Mouse (Mus musculus) hindbrain, postnatal 0 days (tissue): ENCODE results near the gene Smim1. TPM values are rescaled to one million over a fixed set of nuclear protein-coding genes. Genes with fewer than 3 reads are reported as not detected.

ENCODE experiments used
- ATAC-seq: fragments of 200-750 bp; cut with Nextera tagmentation; 2 replicates; pipeline ENCODE4 v1.8.0; 2017; ENCODE audit warnings: mild to moderate bottlenecking, moderate TSS enrichment, moderate library complexity
- DNase-seq: peaks from one replicate; pipeline ENCODE4 v3.0.0-alpha.2; 2015; ENCODE audit warnings: low spot score
- H3K27ac ChIP-seq: fragments of 300-500 bp; sonication (generic); 2 replicates; pipeline ENCODE4 v1.5.1; 2014; ENCODE audit warnings: mild to moderate bottlenecking
- H3K27me3 ChIP-seq: fragments of 300-500 bp; sonication (generic); 2 replicates; pipeline ENCODE4 v1.6.1; 2014; ENCODE audit warnings: low read length, mixed read lengths; ENCODE audit not compliant: insufficient read depth
- H3K36me3 ChIP-seq: fragments of 300-500 bp; sonication (generic); 2 replicates; pipeline ENCODE4 v1.6.1; 2014; ENCODE audit warnings: low read length, mixed read lengths; ENCODE audit not compliant: insufficient read depth
- H3K4me1 ChIP-seq: fragments of 300-500 bp; sonication (generic); 2 replicates; pipeline ENCODE4 v1.6.1; 2014; ENCODE audit warnings: antibody characterized with exemption, low read length, mixed read lengths; ENCODE audit not compliant: insufficient read depth
- H3K4me2 ChIP-seq: fragments of 300-500 bp; sonication (generic); 2 replicates; pipeline ENCODE4 v1.6.1; 2014; ENCODE audit warnings: low read depth, mild to moderate bottlenecking, low read length, moderate library complexity, mixed read lengths
- H3K4me3 ChIP-seq: fragments of 300-500 bp; sonication (generic); 2 replicates; pipeline ENCODE4 v1.5.1; 2014; ENCODE audit warnings: low read length
- H3K9ac ChIP-seq: fragments of 300-500 bp; sonication (generic); replicated peaks from 2 replicates; pipeline ENCODE4 v1.6.1; 2014; ENCODE audit warnings: mild to moderate bottlenecking, low read length, moderate library complexity, mixed read lengths
- H3K9me3 ChIP-seq: fragments of 300-500 bp; sonication (generic); 2 replicates; pipeline ENCODE4 v1.6.1; 2016; ENCODE audit warnings: low read length, mixed read lengths
- CTCF ChIP-seq: IDR thresholded peaks from 2 replicates; pipeline ENCODE4 v1.5.1; 2016; ENCODE audit warnings: antibody characterized with exemption, control low read depth, low read depth
- WGBS: fragments of 180-500 bp; shearing (Covaris S2); extraction: QIAGEN DNeasy Blood & Tissue Kit; methylation state at CpG from one replicate; pipeline ENCODE4 v1.1.7; 2014; 5-methylcytosine and 5-hydroxymethylcytosine counted together
- polyA plus RNA-seq: library from polyadenylated mRNA; unstranded; fragments of >200 nt; fragmentation: Nextera tagmentation; extraction: Ambion mirVana; gene quantifications from 2 replicates; pipeline ENCODE4 v1.2.1, GENCODE M21; 2015
- total RNA-seq: library from RNA; depleted of rRNA; stranded (reverse); fragments of >200 nt; gene quantifications from 2 replicates; pipeline ENCODE4 v1.2.3, GENCODE M21; 2014

Smim1 gene
- total and polyA plus RNA-seq, 2 experiments from 2014 or later, result 17.1 to 20.7 TPM

GRCm38 (mm10) chr4:154037123-154037522, 11.1 kb upstream of the Smim1 start:
- Histone ChIP-seq H3K4me2 (no peak overlapping the region), H3K4me1 (no peaks in the 10 kb centered on the region), H3K27ac (no peak overlapping the region), H3K36me3 (no peaks in the 10 kb centered on the region), H3K27me3 (no peaks in the 10 kb centered on the region), H3K9me3 (no peaks in the 10 kb centered on the region), H3K9ac (no peak overlapping the region), H3K4me3 (no peak overlapping the region)
- ATAC-seq (no peak), DNase-seq (no peak)
- no peak for TF ChIP-seq CTCF
- WGBS, result 43% methylated on average over 3 of the region's 3 CpGs

DNA sequence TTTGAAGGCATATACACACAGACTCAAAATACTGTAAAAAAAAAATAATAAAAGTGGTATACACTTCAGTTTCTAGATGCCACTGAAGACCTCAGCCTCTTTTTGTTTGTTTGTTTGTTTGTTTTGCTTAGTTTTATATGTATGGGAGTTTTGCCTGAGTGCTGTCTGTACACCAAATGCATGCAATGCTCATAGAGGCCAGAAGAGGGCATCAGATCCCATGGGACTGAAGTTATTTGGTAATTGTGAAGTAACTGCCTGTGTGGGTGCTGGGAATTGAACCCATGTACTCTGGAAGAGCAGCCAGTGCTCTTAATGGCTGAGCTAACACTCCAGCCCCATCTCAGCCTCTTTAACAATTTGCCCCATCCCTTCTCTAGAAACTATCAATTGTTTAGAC, 2.6 kb upstream of the Smim1 start:
- DNase-seq (peak; percentile 19), ATAC-seq (no peak)
- no peaks in the 10 kb centered on the region for H3K36me3 ChIP-seq
- TF ChIP-seq CTCF, result peak; percentile 64
- H3K4me2 ChIP-seq, result no peak overlapping the region
- H3K27me3 ChIP-seq, result no peaks in the 10 kb centered on the region
- H3K4me3 ChIP-seq, result no peak overlapping the region
- H3K4me1 ChIP-seq, result peaks cover 15% of the 10 kb centered on the region
- H3K9me3 ChIP-seq, result no peaks in the 10 kb centered on the region
- no peak overlapping the region for H3K9ac ChIP-seq
- H3K27ac ChIP-seq, result no peak overlapping the region

GRCm38 (mm10) chr4:154028066-154028465, 2.0 kb upstream of the Smim1 start:
- H3K27me3 ChIP-seq, result no peaks in the 10 kb centered on the region
- 71% methylated on average over 7 of the region's 7 CpGs for WGBS
- no peak overlapping the region for H3K4me3 ChIP-seq
- no peak for TF ChIP-seq CTCF
- no peak for DNase-seq
- no peak overlapping the region for H3K27ac ChIP-seq
- no peaks in the 10 kb centered on the region for H3K9me3 ChIP-seq
- H3K36me3 ChIP-seq, result no peaks in the 10 kb centered on the region
- no peak for ATAC-seq
- H3K9ac ChIP-seq, result no peak overlapping the region
- peaks cover 15% of the 10 kb centered on the region for H3K4me1 ChIP-seq
- no peak overlapping the region for H3K4me2 ChIP-seq

GRCm38 (mm10) chr4:154026441-154026761, 371 bp upstream of the Smim1 start:
- 31% methylated on average over 2 of the region's 2 CpGs for WGBS
- Histone ChIP-seq H3K9me3 (no peaks in the 10 kb centered on the region), H3K4me2 (peak overlapping the region; percentile 57), H3K4me3 (peak overlapping the region; percentile 34), H3K36me3 (peaks cover 4% of the 10 kb centered on the region; the same call in 1 of the 2 replicates), H3K9ac (peak overlapping the region; percentile 48; the same call in 1 of the 2 replicates), H3K27ac (no peak overlapping the region), H3K4me1 (peaks cover 15% of the 10 kb centered on the region), H3K27me3 (no peaks in the 10 kb centered on the region)
- ATAC-seq (no peak), DNase-seq (no peak)
- no peak for TF ChIP-seq CTCF

DNA sequence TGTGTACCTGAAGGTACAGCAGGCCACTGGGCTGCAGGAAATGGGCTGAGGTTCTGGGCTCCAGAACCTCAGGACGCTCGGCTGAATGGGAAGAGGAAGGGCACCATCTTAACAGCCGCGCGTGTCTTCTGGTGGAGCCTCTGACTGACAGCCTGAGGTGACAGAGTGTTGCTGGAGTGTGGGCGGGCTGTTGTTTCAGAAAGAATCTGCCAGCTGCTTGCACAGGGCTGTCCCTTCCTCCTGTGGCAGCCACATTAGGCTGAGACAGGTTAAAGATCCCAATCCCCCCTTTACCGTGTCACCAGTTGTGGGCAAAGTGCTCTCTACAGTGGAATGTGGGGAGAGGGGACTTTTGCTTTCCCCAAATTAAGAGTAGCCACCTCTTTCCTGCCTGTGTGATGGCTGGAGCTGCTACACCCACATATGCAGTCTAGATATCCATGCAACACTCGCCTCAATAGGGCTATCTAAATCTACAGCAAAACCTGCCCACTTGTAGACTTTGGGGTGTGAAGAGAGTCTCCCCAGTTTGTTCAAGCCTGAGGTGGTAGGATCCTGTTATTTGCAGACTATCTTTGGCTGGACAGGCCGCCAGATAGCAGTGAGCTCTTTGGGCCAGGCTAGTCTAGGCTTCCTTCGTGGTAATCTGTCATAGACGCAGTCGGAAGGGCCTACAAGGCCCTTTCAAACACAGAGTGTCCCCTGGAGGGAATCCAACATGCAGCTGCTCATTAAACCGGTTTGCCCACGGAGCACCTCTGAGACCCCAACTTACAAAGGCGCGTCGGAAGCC, 1.1 kb downstream of the Smim1 start:
- no peaks in the 10 kb centered on the region for H3K9me3 ChIP-seq
- DNase-seq (peak; percentile 17), ATAC-seq (no peak)
- peaks cover 17% of the 10 kb centered on the region; the same call in 1 of the 2 replicates for H3K36me3 ChIP-seq
- H3K9ac ChIP-seq, result peak overlapping the region; percentile 48; the same call in 1 of the 2 replicates
- 37% methylated on average over 17 of the region's 17 CpGs for WGBS
- peaks cover 15% of the 10 kb centered on the region for H3K4me1 ChIP-seq
- peak overlapping the region; percentile 34 for H3K4me3 ChIP-seq
- no peak for TF ChIP-seq CTCF
- H3K27ac ChIP-seq, result peak overlapping the region; percentile 68; the same call in 1 of the 2 replicates
- peak overlapping the region; percentile 57 for H3K4me2 ChIP-seq
- H3K27me3 ChIP-seq, result no peaks in the 10 kb centered on the region

DNA sequence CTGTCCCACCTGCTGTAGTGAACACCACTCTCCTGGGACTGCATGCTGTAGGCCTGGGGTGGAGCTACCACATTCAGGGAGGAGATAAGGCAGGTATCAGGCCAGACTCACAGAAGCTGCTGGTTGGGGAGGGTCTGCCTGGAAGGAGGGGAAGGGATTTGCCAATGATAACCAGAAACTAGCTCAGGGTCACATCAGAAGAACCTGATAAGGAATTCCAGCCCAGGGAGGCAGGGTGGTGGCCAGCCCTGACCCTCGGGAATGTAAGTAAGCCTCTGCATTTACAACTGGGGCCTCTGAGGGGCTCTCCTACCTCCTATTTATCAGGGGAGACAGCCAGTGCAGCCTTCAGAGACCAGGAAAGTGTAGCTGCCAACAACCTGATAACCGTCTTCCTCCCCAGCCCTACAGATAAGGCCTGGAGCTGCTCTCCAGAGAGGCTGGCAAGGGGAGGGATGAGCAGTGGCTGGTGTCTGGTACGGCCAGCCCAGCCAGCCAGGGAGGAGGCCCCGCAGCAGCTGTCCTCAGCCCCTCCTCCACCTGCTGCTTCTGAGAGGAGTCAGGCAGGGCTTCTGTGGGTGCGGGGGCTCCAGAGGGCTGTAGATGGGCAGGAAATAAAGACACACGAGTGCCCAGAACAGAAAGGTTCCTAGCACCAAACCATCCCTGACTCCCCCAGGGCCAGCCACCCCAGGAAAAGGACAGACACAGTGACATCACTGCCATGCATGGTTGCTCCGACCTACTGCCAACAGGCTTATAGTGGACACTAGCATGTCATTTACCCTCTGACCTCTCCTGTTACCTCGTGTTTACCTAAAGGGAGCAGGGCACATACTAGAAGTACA, 2.1 kb downstream of the Smim1 start:
- Histone ChIP-seq H3K27ac (no peak overlapping the region), H3K4me1 (peaks cover 15% of the 10 kb centered on the region), H3K9me3 (no peaks in the 10 kb centered on the region), H3K27me3 (no peaks in the 10 kb centered on the region), H3K4me3 (no peak overlapping the region), H3K4me2 (no peak overlapping the region), H3K36me3 (peaks cover 27% of the 10 kb centered on the region), H3K9ac (no peak overlapping the region)
- ATAC-seq (no peak), DNase-seq (no peak)
- 33% methylated on average over 8 of the region's 8 CpGs for WGBS
- no peak for TF ChIP-seq CTCF

DNA sequence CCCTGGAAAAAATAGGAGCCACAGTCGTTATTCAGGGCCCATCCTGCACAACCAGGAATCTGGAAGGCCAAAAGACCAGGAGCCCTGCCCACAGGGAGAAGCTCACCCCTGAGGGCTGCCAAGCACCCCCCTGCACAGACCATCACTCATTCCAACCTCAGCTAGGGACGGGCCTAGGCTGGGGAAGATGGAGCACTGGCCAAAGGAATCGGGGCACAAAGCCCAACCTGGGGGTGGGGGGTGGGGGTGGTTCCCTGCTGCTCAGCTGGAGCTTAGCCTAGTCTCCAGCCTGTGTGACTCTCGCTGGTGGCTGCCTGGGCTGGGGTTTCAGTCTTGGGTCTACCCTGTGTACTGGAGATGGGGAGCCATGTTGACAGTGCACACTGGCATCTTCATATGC, 3.2 kb downstream of the Smim1 start:
- no peaks in the 10 kb centered on the region for H3K9me3 ChIP-seq
- TF ChIP-seq CTCF, result no peak
- ATAC-seq, result peak; percentile 14; the same call in 1 of the 2 replicates
- no peak overlapping the region for H3K9ac ChIP-seq
- 17% methylated on average over 4 of the region's 4 CpGs for WGBS
- H3K27ac ChIP-seq, result 0 out of 2 replicates have a peak overlapping the region, but pooled peaks have one; percentile 17
- H3K4me3 ChIP-seq, result no peak overlapping the region
- no peak overlapping the region for H3K4me2 ChIP-seq
- peaks cover 15% of the 10 kb centered on the region for H3K4me1 ChIP-seq
- peak; percentile 21 for DNase-seq
- no peaks in the 10 kb centered on the region for H3K27me3 ChIP-seq
- H3K36me3 ChIP-seq, result peaks cover 37% of the 10 kb centered on the region
